Mouse (Mus musculus): ENCODE data around the gene Slc2a1.

Slc2a1 gene

DNA sequence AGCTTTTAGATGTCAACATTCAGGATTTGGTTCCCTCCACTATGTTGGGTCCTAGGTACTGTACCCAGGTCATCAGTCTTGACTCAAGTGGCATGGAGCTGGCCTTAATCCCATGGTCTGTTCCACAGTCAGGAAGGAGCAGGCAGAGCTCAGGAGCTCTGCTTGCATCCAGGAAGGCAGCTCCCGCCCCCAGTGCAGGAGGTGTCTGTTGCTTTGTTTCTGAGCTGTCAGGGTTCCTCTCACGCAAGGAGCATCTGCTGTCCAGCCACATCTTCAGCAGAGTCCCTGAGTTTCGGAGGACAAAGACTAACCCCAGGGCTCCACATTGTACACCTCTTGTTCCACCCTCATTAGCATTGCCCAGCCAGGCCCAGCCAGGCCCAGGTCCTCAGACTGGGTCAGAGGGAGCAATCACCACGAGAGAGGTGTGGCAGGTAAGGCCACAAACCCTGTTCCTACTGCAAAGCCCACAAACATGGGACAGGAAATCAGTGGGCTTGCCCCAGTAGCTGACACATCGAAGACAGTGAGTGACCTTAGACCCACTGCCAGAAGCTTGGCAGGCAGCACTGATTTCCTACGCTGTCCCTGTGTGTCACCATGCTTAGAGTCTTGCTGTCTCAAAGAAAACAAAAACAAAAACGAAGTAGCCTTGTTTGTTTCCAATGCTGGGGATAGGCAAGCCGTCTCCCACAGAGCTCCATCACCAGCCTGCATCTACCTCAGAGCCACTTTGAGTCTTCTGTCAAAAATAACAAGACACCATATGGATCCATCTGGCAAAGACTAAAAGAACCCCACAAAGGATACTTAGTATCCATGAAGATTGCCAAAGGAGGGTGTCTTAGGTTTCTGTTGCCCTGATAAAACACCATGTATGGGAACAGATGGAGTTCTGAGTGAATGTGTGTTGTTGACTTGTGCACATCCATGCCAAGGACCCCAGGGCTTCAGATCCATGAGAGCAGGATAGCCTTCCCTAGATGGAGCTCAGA lies 10.0 kb upstream of the Slc2a1 start:
- no peak for DNase-seq

DNA sequence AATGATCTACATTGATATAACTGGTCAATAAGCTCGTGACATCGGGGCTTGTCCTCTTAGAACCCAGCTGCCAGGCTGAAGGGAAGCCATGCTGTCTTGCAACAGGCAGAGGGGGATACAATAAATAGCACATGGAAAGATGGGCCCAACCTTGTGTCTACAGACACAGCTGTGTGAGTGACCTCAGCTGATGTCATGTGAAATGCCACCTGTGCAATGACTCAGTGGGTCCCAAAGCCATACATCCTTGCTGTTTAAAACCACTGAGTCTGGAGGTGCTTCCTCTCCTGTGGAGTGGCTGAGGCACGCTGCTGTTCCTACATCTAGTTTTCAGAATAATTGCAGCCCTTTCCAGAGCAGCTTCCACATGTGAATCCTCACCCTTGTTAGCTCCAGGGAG lies 7.1 kb upstream of the Slc2a1 start:
- no peak for DNase-seq

DNA sequence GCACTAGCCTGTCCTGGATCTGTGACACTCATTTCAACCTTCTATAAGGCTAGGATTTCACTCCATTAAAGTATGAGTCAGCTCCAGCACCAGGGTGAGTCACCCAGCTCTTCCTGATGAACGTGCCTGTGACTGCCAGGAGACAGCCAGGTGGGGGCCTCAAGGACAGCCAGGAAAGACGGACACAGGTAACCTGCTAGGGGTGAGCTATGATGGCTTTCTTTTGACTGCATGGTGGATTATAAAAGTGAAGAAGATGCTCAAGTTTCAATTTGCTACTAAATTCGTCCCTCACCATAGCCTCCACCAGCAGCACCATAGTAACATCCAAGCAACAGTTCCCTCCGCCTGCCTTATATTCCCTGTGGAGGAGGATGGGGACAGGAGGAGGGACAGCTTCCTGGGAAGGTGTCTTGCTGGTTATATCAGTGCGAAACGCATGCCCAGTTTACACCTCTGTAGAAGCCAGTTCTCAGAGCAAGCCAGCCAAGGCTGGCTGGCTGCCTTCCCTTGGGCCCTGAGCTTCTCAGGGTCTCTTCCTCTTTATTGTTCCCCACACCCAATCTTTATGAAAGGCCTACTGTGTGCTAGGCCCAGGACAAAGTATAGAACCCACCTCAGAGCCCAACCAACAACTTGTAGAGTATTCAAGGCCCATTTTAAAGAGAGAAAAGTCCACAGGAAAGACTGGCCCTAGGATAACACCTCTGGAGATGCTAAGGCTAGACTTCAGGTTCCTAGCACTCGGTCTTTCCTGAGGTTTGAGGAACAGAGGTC lies 6.0 kb upstream of the Slc2a1 start:
- DNase-seq: no peak

DNA sequence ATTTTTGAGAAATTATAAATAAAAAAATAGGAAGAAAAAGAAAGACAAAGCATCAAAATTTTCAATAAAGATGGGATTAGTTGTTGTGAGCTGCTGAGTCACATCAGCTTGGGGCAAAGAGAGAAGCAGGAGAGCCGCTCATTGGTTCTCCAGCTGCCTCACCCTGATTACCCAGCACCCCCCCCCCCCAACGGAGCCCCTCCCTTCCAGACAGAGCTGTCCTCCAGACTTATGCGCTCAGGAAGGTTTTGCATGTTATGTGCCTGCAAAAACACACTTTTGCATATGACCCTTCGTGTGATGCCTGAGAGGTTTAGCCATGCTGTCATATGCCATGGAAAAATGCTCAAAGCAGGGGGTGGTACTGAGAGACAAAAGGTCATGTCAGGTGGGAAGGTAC lies 3.7 kb upstream of the Slc2a1 start:
- no peak for DNase-seq

DNA sequence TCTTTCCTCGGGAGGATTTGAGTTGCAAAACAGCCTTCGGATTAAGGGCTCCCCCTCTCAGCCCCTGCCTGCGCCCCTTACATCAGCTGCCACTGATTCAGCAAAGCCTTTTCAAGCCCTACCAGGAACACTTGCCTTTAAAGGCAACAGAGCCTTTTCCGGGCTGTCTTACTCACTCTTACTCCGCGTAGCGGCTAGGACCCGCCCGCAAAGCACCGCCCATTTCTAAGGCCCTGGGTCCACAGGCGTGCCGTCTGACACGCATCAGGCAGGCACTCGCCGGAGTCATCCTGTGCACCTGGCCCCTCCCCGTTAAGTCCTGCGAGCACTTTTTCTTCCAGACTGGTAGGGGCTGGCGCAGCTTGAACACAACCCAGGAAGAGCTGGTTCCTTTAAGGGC lies 2.8 kb upstream of the Slc2a1 start:
- peak; percentile 66 for DNase-seq

DNA sequence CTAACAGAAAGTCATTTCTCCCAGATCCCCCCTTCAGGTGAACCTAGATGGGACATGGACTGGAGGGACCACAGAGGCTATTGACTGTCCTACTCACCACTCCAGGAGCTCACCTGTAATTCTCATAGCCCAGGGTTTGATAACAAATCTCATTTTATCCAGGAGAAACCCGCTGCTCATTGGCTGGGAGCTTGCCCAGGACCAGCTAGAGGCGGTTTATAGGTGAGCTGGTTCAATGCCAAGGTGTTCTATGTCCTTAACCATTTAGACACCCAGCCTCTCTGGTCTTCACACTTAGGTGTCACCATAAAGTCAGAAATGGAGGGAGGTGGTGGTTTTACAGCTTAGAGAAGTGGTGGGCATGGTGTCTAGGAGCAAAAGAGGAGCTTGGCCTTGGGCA lies 644 bp upstream of the Slc2a1 start:
- DNase-seq: no peak

DNA sequence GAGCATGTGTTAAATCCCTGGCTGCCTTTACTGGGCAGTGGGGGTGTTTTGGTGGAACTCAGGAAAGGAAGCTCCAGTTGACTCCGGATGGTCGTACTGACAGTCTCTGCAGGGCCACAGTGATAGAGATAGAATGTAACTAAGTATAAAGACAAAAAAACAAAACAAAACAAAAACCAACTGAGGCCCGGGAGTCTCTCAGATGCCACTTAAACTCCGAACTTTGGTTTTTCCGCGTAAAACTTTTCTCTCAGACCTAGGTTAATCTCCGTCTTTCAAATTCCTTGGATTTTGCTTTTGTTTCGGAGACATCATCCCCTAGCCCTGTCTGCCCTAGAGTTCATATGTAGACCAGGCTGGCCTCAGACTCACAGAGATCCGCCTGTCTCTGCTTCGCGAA lies 1.1 kb downstream of the Slc2a1 start:
- no peak for DNase-seq

DNA sequence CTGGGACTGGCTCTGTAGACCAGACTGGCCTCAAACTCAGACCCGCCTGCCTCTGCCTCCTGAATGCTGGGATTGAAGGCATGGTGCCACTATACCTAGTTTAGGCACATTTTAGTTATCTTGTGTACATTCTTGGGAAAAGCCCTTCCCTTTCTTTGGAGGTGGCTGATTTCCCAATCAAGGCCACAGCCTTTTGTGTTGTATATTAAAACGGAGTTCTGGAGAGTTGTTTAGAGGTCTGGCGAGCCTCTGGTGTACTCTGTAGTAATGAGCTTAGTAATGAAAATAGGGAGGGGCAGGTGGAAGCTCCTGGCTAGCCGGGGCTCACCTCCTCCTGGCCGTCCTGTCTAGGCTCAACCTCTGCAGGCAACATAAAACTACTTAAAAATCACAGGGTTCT lies 2.0 kb downstream of the Slc2a1 start:
- DNase-seq: no peak

DNA sequence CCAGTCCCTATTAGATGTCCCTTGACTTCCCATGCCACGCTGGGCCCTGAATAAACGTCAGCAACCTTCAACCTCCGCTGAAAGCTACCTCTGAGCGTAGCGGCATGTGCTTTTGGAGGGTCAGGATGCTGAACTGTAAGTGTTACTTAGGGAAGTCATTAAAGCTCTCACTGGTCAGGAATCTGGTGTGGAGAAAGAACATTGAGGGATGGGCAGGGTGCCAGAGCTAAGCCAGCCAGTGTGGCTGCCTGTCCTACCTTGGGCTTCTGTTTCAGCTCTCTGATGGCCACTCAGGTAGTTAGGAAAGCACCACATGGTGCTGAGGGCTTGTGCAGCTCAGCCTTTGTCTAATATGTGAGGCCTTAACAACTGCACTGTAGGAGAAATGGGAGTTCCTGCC lies 2.9 kb downstream of the Slc2a1 start:
- DNase-seq: no peak

DNA sequence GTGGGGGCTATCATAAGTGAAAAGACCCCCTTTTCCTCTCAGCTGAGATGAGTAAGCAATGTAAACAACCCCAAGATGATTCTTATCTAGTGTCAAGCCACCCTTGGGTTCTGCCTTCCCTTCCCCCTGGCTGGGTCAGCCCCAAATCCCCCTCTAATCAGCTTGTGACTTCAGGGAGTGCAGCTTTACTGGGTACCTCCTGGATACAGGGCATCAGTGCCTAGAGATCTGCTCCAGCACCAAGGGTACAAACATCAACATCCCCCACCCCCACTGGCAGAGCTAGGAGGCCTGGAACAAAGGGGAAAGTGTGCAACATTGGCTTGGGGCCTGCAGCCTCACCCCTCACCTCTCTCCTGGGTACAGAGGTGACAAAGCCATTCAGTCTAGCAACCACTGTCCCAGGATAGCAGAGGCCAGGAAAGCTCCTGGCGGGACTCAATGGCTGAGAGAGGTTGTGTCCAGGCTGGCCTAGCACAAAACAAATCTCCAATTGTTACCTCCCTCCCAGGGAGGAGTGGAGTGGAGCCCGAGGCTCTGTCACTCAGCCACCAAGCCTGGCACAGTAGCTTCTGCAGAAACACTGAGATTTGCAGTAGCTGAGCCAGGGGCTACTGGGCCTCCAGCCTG lies 3.9 kb downstream of the Slc2a1 start:
- DNase-seq: no peak

DNA sequence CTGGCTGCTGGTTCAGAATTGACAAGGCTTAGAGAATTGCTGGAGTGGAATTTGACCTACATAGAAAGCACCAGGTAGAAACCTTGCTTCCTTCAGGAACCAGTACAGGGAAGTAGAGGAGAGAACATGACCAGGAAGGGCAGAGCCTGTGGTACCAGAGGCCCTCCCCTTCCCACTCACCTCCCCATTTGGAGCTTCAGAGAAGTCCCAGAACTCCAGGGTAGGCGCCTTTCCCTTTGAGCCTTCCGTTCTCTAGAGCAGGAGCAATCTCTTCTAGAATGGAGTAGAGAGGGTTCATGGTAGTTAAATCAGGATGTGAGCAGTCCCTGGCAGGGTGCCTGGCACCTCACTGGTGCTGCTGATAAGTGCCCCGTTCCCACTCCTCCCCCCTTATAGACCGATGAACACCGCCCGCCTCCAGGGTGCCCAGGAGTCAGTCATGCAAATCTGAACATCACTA lies 7.1 kb downstream of the Slc2a1 start:
- DNase-seq: no peak

DNA sequence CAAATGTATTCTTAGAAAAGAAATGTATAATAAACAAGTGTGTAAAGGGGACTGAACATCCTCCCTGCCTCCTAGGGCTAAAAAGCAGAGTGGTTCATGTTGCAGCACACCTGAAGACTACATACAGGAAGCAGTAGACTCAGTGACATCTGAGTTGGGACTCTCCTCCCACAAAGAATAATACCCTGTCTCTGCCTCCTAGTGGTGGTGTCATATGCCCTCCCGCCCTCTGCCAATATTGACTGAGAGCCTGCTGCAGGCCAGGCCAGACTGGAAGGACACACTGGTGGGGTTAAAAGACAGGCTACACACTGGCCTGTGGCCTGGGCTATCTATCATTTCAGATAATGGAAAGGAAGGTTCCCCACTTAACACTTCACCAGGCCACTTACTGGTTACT lies 7.8 kb downstream of the Slc2a1 start:
- no peak for DNase-seq

DNA sequence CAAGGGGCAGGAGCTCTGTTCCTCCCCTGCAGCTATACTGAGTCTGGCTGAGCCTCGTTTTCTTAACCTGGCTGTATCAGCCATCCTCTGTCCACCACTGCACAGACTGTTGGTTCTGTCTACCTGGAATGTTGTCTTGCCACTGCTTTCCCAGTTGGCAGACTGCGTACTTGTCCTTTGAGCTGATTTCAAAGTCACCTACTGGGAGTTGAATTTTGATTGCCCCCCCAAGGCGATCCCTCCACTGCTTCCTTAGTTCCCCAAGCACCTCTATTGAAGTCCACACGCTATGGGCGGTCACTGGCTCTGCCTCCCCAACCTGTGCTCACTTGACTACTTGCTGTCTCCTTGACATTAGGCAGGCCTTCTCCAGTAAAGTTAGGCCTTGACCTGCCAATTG lies 9.1 kb downstream of the Slc2a1 start:
- DNase-seq: no peak

DNA sequence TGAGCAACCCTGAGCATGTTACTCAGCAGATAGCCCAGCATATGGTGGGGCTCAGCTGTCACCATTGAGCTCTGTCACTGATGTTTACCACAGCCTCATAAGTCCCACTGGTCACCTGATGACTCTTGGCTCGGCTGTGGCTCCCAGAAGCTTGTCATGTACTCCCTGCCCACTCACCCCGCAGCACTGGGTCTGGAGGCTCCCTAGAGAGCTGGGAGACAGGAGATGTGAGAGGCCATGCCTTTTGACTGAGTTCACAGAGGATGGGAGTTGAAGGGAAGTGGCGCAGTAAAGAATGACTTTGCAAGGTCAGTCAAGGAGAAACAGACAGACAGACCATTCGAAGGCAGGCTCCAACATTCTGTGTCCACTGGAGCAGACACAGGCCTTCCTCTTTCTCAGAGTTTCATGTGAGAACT lies 10.2 kb downstream of the Slc2a1 start:
- no peak for DNase-seq

DNA sequence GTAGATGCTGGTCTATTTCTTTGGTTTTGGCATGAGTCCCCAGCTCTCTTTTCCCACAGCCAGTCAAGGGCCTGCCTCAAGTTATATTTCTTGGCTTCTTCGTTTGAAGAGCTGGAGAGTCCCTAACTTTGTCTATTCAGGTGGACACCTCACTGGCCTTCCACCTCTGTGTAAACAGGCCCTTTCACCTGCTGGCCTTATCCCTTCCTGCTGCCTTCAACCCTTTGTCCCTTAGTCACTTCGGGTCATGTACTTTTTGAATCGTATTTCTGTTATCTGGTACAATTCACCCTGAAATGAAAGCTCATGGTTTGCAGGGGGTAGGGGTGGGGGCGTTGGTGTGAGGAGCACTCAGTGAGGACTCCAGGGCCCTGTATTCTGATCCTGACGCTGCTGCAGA lies 10.8 kb downstream of the Slc2a1 start:
- DNase-seq: no peak

DNA sequence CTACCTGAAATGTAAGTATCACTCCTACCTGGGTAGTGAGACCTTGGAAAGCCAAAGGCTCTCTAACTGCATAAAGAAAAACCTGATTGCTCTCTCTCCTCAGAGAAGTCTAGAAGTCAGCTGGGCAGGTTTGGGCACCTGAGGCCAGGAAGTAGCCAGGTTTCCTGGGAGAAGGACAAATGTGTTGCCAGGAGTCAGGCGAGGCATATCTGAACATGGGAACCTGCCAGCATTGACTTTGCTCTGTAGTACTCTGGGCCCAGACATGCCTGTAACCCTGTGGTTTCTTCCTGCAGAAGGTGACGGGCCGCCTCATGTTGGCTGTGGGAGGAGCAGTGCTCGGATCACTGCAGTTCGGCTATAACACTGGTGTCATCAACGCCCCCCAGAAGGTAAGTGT lies 11.6 kb downstream of the Slc2a1 start:
- no peak for DNase-seq

DNA sequence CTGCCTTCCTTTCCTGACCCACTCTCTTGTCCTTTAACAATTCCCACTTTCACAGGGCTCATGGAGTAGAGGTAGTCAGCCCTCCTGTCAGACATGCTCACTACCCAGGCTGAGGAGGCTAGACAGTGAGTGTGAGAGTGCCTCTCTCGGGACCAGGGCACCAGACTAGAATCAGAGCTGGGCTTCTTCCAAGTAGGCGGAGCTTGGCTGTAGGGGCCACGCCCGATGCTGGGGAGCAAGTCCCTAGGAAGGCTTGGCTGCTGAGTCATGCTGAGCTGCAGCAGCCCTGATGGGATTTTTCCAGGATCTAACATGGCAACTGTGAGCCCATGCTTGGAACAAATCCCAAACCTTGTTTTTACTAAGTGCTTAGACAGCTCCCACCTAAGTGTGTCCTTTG lies 12.7 kb downstream of the Slc2a1 start:
- DNase-seq: peak; percentile 72

DNA sequence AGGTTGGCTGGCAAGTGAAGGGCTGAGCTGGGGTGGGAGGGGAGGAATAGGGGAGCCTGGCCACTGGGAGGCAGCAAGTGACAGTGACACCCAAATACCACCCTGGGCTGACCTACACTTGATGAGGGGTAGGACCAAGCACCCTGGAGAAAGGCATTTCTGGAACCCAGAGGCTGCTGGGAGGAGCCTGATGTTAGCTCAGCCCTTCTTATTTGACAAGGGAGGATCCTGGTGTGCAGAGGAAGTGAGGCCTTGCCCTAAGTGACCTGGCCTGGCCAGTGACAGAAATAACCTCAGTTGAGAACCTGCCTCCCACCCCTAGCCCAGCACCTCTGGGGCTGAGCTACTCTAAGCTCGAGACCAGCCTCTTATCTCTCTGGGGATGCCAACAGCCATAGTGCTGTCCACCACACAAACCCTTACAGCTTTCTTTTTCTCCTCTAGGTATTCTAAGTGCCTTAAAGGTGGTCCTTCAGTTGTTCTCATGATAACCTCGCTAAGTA lies 16.3 kb downstream of the Slc2a1 start:
- no peak for DNase-seq

DNA sequence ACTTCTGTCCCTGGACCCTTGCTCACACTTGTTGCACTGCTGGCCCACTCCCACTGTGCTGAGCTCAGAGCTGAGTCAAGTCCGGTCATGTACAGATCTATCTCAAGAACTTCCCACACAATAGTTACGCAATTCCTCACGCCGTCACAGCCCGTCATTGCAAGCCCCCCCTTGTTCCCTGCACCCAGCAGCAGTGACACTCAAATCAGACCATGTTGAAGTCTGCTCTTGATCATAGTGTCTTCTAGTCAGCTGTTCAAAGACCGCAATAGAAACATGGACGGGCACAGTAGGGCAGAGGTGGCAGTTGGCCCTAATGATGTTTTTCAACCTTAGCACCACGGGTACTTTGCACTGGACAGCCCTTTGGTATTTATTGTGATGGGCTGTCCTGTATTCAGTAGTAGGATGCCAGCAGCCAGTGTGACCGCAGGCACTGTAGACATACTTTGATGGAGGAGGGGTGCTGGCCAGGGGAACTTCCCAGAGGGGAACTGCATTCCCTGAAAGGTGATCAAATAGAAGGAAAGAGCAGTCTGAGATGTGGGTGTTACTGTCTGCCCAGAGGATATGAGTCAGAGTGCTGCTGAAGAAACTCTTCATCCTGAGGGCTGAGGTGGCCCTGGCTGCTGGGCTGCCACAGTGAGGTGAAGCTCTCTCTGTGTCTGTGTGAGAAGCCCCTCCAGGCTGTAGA lies 17.2 kb downstream of the Slc2a1 start:
- peak; percentile 36 for DNase-seq

DNA sequence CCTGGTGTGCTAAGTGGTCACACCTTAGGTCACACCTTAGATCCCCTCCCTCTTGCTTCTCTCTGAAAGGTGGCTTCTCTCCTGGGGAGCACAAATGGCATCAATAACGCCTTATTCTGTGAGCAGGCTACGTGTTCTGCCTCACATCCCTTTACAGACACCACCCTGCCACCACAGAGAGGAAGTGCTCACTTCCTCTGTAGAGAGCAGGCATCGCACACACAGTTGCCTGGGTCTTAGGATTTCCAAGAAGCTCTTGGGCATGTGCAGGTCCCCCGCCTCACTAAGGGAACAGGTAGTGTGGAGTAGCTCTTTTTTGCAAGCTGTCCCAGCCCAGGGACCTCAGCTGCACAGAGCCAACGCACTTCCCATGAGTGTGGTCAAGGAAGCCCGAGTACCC lies 18.7 kb downstream of the Slc2a1 start:
- peak; percentile 34 for DNase-seq

DNA sequence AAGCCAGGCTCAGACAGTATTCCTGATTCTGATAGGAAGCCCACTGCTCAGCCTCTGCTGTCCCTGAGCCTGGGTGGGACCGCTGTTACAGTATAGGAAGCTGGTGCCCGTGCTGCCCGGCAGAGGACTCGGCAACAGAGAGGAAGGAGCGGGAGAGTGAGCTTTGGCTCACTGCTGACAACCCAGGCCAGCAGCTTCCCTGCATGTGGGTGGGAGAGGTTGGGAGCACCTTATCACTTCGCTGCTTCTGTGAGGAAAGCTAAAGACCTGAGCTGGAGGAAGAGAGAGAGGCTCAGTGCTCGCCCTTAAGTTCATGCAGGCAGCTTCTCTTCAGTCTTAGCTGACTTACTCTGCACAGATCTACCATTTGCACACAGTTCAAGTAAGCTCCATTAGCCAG lies 20.0 kb downstream of the Slc2a1 start:
- no peak for DNase-seq

DNA sequence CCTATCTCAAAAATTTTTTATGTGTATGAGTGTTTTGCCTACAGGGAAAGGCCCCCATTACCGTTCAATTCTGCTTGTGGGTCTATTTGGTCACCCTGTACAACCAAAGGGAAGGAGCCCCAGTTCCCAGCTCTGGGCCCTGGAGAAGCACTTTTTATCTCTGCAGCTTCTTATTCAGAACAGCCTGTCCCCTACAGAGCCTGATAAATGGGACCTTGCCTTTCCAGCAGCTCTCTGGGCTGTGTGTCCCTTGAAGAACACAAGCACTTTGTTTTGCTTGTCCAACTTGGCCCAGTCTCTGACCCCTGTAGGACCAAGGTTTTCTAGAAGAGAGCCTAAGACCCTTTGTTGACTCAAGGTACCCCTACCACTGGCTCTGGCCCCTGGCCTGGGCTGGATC lies 20.6 kb downstream of the Slc2a1 start:
- no peak for DNase-seq

Data from lung, postnatal 14 days (tissue).